10 mouse cellular contexts compared by ENCODE assay signal in the genomic region with DNA sequence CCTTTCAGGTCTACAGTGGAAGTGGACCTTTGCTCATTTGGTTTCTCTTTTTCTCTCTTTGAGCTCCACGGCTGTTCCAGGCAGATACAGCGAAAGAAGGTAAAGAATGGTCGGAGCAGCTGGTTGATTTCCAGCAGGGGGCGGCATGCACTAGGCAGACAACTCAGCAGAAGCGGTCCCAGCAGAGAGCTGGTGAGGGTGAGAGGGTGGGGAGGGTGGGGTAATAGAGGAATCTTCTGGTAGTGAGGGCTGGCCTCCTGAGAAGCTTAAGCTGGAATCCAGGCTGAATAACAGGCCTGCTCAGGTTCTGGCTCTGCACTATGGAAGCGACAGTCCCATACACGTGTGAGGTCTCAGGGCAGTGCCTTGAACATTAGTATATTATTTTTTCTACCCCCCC. TPM values are rescaled to one million over a fixed set of nuclear protein-coding genes. Genes with fewer than 3 reads are reported as not detected.
A peak's percentile ranks its signal among the peaks of the same experiment; 100 is the strongest.
DNase-seq lines count a peak whose midpoint lies in the region; ATAC-seq and TF ChIP-seq lines count a peak whose summit lies in the region.
"Had no signal": no experiment of that assay in that cellular context is flagged by ENCODE, and none has a peak within 500 bp of the region (broad histone marks: within the 10 kb centered on the region; RNA-seq: fewer than 3 reads in every experiment).

No protein-coding gene starts in this region.

- no peaks in the 10 kb centered on the region for H3K27me3 ChIP-seq in kidney, postnatal 0 days (ENCODE audit: insufficient read depth, low read length)
- no peaks in the 10 kb centered on the region for H3K27me3 ChIP-seq in forebrain, embryonic 14.5 days (replicated peaks; ENCODE audit: control insufficient read depth, insufficient read depth, low read length)
- no peaks in the 10 kb centered on the region for H3K27me3 ChIP-seq in midbrain, embryonic 11.5 days (ENCODE audit: control insufficient read depth, insufficient read depth, low read length)

- 36% methylated on average over 7 of the region's 7 CpGs for WGBS in kidney, postnatal 0 days
- WGBS in forebrain, embryonic 14.5 days, result 41% methylated on average over 7 of the region's 7 CpGs
- 34% methylated on average over 7 of the region's 7 CpGs for WGBS in midbrain, embryonic 11.5 days

- ATAC-seq in kidney, postnatal 0 days (replicated peaks; ENCODE audit: low FRiP score, low read depth), result peak; percentile 46; the same call in 1 of the 2 replicates
- ATAC-seq in forebrain, embryonic 14.5 days, result peak; percentile 40
- peak; percentile 74 for ATAC-seq in midbrain, embryonic 11.5 days (ENCODE audit: low FRiP score)
- no peak for ATAC-seq in granulocyte monocyte progenitor cell, adult 5-6 weeks (replicated peaks; ENCODE audit: poor library complexity, severe bottlenecking)
- ATAC-seq in monocyte, adult 5-6 weeks (replicated peaks; ENCODE audit: insufficient number of reproducible peaks, low FRiP score, low TSS enrichment, poor library complexity, severe bottlenecking), result no peak

- H3K4me3 ChIP-seq in kidney, postnatal 0 days (replicated peaks; ENCODE audit: low read depth, low read length), result no peak overlapping the region
- H3K4me3 ChIP-seq in forebrain, embryonic 14.5 days (ENCODE audit: low read depth, low read length), result no peak overlapping the region
- H3K4me3 ChIP-seq in midbrain, embryonic 11.5 days (ENCODE audit: low read depth, low read length), result no peak overlapping the region

- H3K36me3 ChIP-seq in kidney, postnatal 0 days (ENCODE audit: insufficient read depth, low read length), result no peaks in the 10 kb centered on the region
- no peaks in the 10 kb centered on the region for H3K36me3 ChIP-seq in forebrain, embryonic 14.5 days (ENCODE audit: control insufficient read depth, insufficient read depth, low read length)
- H3K36me3 ChIP-seq in midbrain, embryonic 11.5 days (ENCODE audit: control insufficient read depth, insufficient read depth, low read length), result no peaks in the 10 kb centered on the region

- H3K27ac ChIP-seq in kidney, postnatal 0 days, result no peak overlapping the region
- H3K27ac ChIP-seq in forebrain, embryonic 14.5 days (ENCODE audit: low read depth, low read length), result no peak overlapping the region
- no peak overlapping the region for H3K27ac ChIP-seq in midbrain, embryonic 11.5 days (ENCODE audit: low read depth, low read length)

- H3K4me1 ChIP-seq in kidney, postnatal 0 days (replicated peaks; ENCODE audit: insufficient read depth, low read length), result no peaks in the 10 kb centered on the region
- H3K4me1 ChIP-seq in forebrain, embryonic 14.5 days (ENCODE audit: control insufficient read depth, insufficient read depth, low read length), result 0 out of 2 replicates have a peak, but pooled peaks cover 5% of the 10 kb centered on the region
- no peaks in the 10 kb centered on the region for H3K4me1 ChIP-seq in midbrain, embryonic 11.5 days (ENCODE audit: control insufficient read depth, insufficient read depth, low read length)

- TF ChIP-seq CTCF in kidney, postnatal 0 days (IDR thresholded peaks at IDR 0.05; ENCODE audit: low read depth), result peak; percentile 57; the same call in 1 of the 2 replicates

- no peak overlapping the region for H3K9ac ChIP-seq in kidney, postnatal 0 days (ENCODE audit: low read depth, low read length)
- no peak overlapping the region for H3K9ac ChIP-seq in forebrain, embryonic 14.5 days (ENCODE audit: low read length)
- no peak overlapping the region for H3K9ac ChIP-seq in midbrain, embryonic 11.5 days (ENCODE audit: low read length)

- H3K4me2 ChIP-seq in kidney, postnatal 0 days (ENCODE audit: low read length), result no peak overlapping the region
- no peak overlapping the region for H3K4me2 ChIP-seq in forebrain, embryonic 14.5 days (ENCODE audit: low read length)
- no peak overlapping the region for H3K4me2 ChIP-seq in midbrain, embryonic 11.5 days

- no peaks in the 10 kb centered on the region for H3K9me3 ChIP-seq in kidney, postnatal 0 days (replicated peaks; ENCODE audit: low read length)
- no peaks in the 10 kb centered on the region for H3K9me3 ChIP-seq in forebrain, embryonic 14.5 days (replicated peaks; ENCODE audit: control insufficient read depth, low read length)
- no peaks in the 10 kb centered on the region for H3K9me3 ChIP-seq in midbrain, embryonic 11.5 days (ENCODE audit: control insufficient read depth, low read length)

- peak; percentile 40 for DNase-seq in kidney, postnatal 0 days (ENCODE audit: low spot score)
- no peak for DNase-seq in kidney, adult 11 months
- peak; percentile 14 for DNase-seq in NIH3T3 (ENCODE audit: low read depth)
- peak; percentile 41 for DNase-seq in forebrain, embryonic 14.5 days (ENCODE audit: low spot score)
- DNase-seq in midbrain, embryonic 11.5 days (ENCODE audit: low spot score, missing footprints), result peak; percentile 87
- no peak for DNase-seq in adrenal gland, postnatal 4 days (ENCODE audit: low spot score in 2 of 2)

RNA-seq across cellular contexts. Expression of a gene that starts 3.5 kb away (rescaled TPM):
- not detected in 2 replicates for polyA plus RNA-seq in kidney, postnatal 0 days (2015; fragmentation: Nextera tagmentation; extraction: Ambion mirVana)
- polyA plus RNA-seq in forebrain, embryonic 14.5 days (2014; fragmentation: Nextera tagmentation; extraction: Ambion mirVana), result not detected in 2 replicates
- polyA plus RNA-seq in midbrain, embryonic 11.5 days (2014; fragmentation: Nextera tagmentation; extraction: Ambion mirVana), result not detected in 2 replicates
- total RNA-seq in granulocyte monocyte progenitor cell, adult 5-6 weeks (2014; fragmentation: Nextera tagmentation), result not detected in 2 replicates
- not detected in 2 replicates for total RNA-seq in granulocyte monocyte progenitor cell, adult 5-6 weeks (2017)
- not detected in 3 replicates for total RNA-seq in monocyte, adult 5-6 weeks (2017)
- total RNA-seq in adrenal gland, postnatal 4 days (2021), result not detected
- total RNA-seq: adrenal gland, postnatal 36 days had no signal
- polyA plus RNA-seq: small intestine, adult 2 months had no signal

Comparison
In these comparisons a context has a peak if more than half of its experiments do, and no peak if none do; other contexts are left out.
1. DNase-seq: peak in kidney, postnatal 0 days (single experiment), NIH3T3 (single experiment), forebrain, embryonic 14.5 days (single experiment) and midbrain, embryonic 11.5 days (single experiment); none in kidney, adult 11 months (single experiment) and adrenal gland, postnatal 4 days (0 of 2).
2. ATAC-seq: peak in kidney, postnatal 0 days (single experiment), forebrain, embryonic 14.5 days (single experiment) and midbrain, embryonic 11.5 days (single experiment); none in granulocyte monocyte progenitor cell, adult 5-6 weeks (single experiment) and monocyte, adult 5-6 weeks (single experiment).